Mouse (Mus musculus): ENCODE measurements around the gene Tyro3. TPM values are rescaled to one million over a fixed set of nuclear protein-coding genes. Genes with fewer than 3 reads are reported as not detected.

Tyro3 gene
- 21.4 and 21.6 TPM in 2 replicates for polyA plus RNA-seq (2015; fragmentation: Nextera tagmentation; extraction: Ambion mirVana)

DNA sequence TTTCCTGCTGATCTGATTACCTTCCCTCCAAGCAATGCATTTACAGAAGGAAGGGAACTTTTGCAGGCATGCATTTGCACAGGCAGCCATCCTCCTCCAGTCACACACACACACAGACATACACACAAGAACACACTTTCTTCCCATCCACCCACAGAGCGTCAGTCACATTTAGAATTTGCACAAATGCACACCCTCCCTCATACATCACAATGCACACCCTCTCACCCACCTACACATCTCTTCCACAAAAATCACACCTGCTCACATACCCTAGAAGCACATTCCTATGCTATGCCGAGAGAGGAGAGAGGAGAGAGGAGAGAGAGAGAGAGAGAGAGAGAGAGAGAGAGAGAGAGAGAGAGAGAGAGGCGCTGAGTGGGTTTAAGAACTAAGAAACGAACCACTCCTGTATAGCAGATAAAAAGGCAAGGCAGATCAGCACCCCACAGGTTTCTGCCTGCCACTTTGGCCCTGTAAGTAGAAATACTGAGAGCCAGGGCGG lies at the start of gene Tyro3:
TSS of gene Tyro3 (plus strand) at position 455 of the 505 bp plus-strand sequence.
- 52% methylated on average over 5 of the region's 5 CpGs for WGBS
- Histone ChIP-seq H3K27me3 (no peaks in the 10 kb centered on the region), H3K4me2 (peak within 1 kb of the TSS; percentile 97), H3K4me1 (peaks cover 34% of the 10 kb centered on the region), H3K4me3 (no peak within 1 kb of the TSS), H3K9ac (no peak within 1 kb of the TSS), H3K27ac (no peak within 1 kb of the TSS), H3K9me3 (no peaks in the 10 kb centered on the region), H3K36me3 (no peaks in the 10 kb centered on the region)
- ATAC-seq (ENCODE audit: borderline replicate concordance, extremely low read depth, low FRiP score, low TSS enrichment), result no peak

GRCm38 (mm10) chr2:119749260-119749659 lies 48.3 kb upstream of the Tyro3 start:
- Histone ChIP-seq H3K27ac (no peak overlapping the region), H3K9me3 (no peaks in the 10 kb centered on the region), H3K36me3 (no peaks in the 10 kb centered on the region), H3K4me2 (no peak overlapping the region), H3K4me1 (peaks cover 9% of the 10 kb centered on the region), H3K27me3 (peaks cover 46% of the 10 kb centered on the region), H3K9ac (no peak overlapping the region), H3K4me3 (no peak overlapping the region)
- WGBS, result 61% methylated on average over 13 of the region's 13 CpGs
- no peak for ATAC-seq (ENCODE audit: borderline replicate concordance, extremely low read depth, low FRiP score, low TSS enrichment)

DNA sequence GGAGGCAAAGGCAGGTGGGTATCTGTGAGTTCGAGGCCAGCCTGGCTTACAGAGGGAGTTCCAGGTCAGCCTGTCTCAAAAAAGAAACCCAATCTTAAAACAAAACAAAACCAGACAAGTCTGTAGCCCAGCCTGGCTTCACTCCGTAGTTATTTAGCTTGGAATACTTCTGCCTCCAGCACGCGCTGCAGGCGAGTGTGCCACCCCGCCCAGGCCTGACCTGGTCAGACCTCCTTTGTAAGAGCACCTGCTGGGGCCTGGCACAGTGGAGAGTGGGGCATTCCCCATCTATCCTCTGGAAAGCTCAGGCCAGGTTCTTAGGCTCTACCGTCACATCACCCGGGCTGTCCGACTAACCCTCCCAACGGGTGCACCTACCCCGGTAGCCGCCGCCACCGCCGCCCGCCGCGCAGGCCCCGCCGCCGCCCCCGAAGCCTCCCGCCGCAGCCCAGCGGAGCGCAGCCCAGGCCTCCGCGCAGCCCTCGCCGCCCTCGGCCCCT lies 39.9 kb upstream of the Tyro3 start:
- Histone ChIP-seq H3K4me2 (peak overlapping the region; percentile 94), H3K4me1 (peaks cover 17% of the 10 kb centered on the region), H3K27ac (no peak overlapping the region), H3K9me3 (no peaks in the 10 kb centered on the region), H3K36me3 (no peaks in the 10 kb centered on the region), H3K9ac (peak overlapping the region; percentile 32), H3K4me3 (peak overlapping the region; percentile 56), H3K27me3 (peaks cover 73% of the 10 kb centered on the region)
- ATAC-seq (ENCODE audit: borderline replicate concordance, extremely low read depth, low FRiP score, low TSS enrichment), result peak; percentile 15; the same call in 1 of the 2 replicates
- WGBS, result 3% methylated on average over 30 of the region's 31 CpGs

DNA sequence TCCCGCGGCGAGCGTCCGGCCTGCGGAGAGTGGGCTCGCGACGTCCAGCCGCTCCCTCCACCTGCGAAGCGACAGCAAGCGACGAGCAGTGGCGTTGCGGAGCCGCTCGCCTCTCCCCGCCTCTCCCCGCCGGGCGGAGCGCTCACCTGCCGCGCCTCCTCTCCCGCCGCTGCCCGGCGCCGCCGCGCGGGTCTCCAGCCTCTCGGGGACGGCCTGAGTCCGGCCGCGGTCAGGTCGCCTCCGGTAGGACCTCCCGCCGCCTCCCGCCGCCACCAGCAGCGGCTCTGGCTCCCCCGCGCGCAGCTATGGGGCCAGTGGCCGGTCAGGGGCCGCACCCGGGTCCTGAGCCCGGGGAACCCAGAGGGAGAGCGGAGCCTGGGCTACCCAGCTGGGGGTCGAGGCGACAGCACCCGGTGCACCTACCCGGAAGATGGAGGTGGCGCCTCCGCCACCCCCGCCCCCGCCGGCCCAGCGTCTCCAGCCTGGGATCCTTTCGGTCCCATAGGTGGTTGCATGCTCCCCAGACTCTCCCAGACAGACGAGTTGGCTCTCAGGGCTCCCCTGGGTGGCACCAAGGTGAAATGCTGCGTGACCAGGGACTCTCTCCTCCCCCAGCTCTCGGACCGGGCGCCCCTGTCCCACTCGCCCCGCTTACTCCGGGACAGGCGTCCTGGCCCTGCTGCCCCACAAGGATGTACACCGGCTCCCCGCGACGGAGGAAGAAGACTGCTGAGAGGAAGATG lies 39.3 kb upstream of the Tyro3 start:
- WGBS, result 0% methylated on average over 60 of the region's 77 CpGs
- Histone ChIP-seq H3K4me1 (peaks cover 17% of the 10 kb centered on the region), H3K9ac (peak overlapping the region; percentile 32), H3K36me3 (peaks cover under 1% of the 10 kb centered on the region; the same call in 1 of the 2 replicates), H3K4me3 (peak overlapping the region; percentile 56), H3K9me3 (no peaks in the 10 kb centered on the region), H3K27me3 (peaks cover 72% of the 10 kb centered on the region), H3K4me2 (peak overlapping the region; percentile 94), H3K27ac (no peak overlapping the region)
- ATAC-seq (ENCODE audit: borderline replicate concordance, extremely low read depth, low FRiP score, low TSS enrichment), result peak; percentile 25; the same call in 1 of the 2 replicates

DNA sequence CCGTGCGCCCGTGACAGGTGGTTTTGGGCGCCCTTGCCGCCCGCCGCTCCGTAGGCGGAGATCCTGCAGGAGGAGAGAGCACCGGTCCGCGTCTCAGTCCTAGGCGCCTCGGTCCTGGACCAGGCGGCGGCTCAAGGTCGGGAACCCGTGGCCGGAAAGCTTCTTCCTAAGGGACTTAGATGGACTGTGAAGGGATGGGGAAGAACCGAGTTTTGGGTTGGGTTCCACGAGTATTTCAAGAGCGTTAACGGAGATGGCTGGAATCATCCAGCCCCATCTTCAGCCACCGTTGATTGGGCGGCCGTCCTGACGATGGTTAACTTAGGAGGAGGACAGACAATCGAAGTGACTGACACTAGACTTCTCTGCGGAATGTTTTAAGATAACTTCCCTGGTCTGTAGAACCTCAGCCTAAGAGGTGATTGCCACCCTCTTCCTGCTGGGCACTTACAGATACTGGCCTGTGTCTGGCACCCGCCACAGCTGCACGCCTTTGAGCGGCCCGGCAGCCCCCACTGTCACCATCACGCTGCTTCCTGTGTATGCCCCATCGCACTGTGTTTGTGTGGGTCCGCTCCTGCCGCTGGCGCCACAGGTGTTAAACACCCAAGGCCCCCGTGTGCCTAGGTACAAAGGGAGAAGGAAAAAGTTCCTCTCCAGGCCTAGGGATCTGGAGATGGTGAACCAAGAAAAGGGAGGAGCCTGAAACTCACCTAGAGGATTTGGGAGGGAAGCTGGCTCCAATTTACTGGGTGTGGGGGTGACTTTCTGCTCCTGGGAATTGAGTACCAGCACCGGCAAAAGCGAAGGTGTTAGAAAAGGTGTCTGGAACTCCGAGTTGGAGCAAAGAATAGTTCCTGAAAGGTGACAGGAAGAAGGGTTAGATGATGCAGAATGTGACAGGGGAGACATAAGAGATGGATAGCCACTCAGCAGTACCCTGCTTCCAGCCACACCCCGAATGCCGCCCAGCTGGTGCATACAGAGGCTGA lies 38.4 kb upstream of the Tyro3 start:
- 6% methylated on average over 44 of the region's 44 CpGs for WGBS
- H3K36me3 ChIP-seq, result peaks cover 9% of the 10 kb centered on the region
- peak; percentile 11; the same call in 1 of the 2 replicates for ATAC-seq (ENCODE audit: borderline replicate concordance, extremely low read depth, low FRiP score, low TSS enrichment)
- peaks cover 17% of the 10 kb centered on the region for H3K4me1 ChIP-seq
- peaks cover 72% of the 10 kb centered on the region for H3K27me3 ChIP-seq
- H3K9ac ChIP-seq, result no peak overlapping the region
- H3K9me3 ChIP-seq, result no peaks in the 10 kb centered on the region
- H3K4me2 ChIP-seq, result peak overlapping the region; percentile 94
- H3K27ac ChIP-seq, result no peak overlapping the region
- H3K4me3 ChIP-seq, result peak overlapping the region; percentile 56

- H3K4me1 ChIP-seq, result peaks cover 17% of the 10 kb centered on the region
- no peaks in the 10 kb centered on the region for H3K9me3 ChIP-seq
- peak within 1 kb of the TSS; percentile 94 for H3K4me2 ChIP-seq
- WGBS, result 9% methylated on average over 9 of the region's 9 CpGs
- ATAC-seq (ENCODE audit: borderline replicate concordance, extremely low read depth, low FRiP score, low TSS enrichment), result no peak
- H3K4me3 ChIP-seq, result peak within 1 kb of the TSS; percentile 56; the same call in 1 of the 2 replicates
- no peak within 1 kb of the TSS for H3K9ac ChIP-seq
- H3K27me3 ChIP-seq, result peaks cover 66% of the 10 kb centered on the region
- no peak within 1 kb of the TSS for H3K27ac ChIP-seq
- peaks cover 18% of the 10 kb centered on the region for H3K36me3 ChIP-seq
Observed at GRCm38 (mm10) chr2:119760251-119760650, 37.3 kb upstream of the Tyro3 start, which contains the start of gene Ltk. Gene Ltk, minus strand, starts transcription at chr2:119760431.

DNA sequence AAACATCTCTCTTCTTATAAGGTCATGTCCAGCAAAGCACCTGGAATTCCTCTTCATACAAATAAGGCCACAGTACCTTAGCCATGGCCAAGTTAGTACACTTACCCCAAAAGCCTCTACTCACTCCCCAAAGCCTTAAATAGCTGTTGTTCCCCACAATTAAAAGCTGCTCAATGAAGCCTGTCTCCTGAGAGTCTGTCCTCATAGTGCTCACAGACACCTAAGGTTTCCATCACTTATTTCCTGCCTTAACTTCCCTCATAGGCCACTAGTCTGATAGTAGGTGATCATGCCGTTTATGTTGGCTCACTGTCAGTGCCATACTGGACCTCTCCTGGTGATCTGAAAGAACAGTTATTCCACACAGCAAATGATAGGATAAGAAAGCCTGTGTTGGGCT lies 35.3 kb upstream of the Tyro3 start:
- Histone ChIP-seq H3K9me3 (no peaks in the 10 kb centered on the region), H3K9ac (no peak overlapping the region), H3K36me3 (peaks cover 26% of the 10 kb centered on the region), H3K4me3 (no peak overlapping the region), H3K4me2 (no peak overlapping the region), H3K4me1 (peaks cover 16% of the 10 kb centered on the region), H3K27me3 (peaks cover 48% of the 10 kb centered on the region), H3K27ac (no peak overlapping the region)
- WGBS, result 69% methylated on average over 1 of the region's 1 CpGs
- no peak for ATAC-seq (ENCODE audit: borderline replicate concordance, extremely low read depth, low FRiP score, low TSS enrichment)

DNA sequence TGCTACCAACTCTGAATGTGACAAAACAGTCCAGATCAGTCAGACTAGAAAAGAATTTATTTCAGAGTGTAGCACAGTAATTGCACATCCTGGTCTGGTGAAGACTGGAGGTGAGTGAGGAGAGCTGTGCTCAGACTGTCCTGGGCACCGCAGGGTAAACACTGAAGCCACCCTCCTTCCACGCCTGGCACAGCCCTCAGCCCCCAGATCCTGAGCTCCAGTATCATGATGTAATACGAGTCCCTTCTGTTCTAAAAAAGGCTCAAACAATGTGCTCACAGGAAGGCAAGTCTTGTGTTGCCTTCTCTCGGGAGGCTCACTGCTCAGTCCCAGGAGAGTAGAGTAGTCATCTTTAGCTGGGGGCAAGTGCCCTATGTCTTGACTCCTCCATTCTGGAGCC lies 33.6 kb upstream of the Tyro3 start:
- H3K4me3 ChIP-seq, result no peak overlapping the region
- H3K9me3 ChIP-seq, result no peaks in the 10 kb centered on the region
- H3K4me2 ChIP-seq, result no peak overlapping the region
- peaks cover 31% of the 10 kb centered on the region for H3K27me3 ChIP-seq
- no peak for ATAC-seq (ENCODE audit: borderline replicate concordance, extremely low read depth, low FRiP score, low TSS enrichment)
- peaks cover 3% of the 10 kb centered on the region for H3K4me1 ChIP-seq
- H3K27ac ChIP-seq, result no peak overlapping the region
- 69% methylated on average over 4 of the region's 4 CpGs for WGBS
- H3K36me3 ChIP-seq, result peaks cover 36% of the 10 kb centered on the region
- no peak overlapping the region for H3K9ac ChIP-seq

GRCm38 (mm10) chr2:119767246-119767645 lies 30.3 kb upstream of the Tyro3 start:
- no peak overlapping the region for H3K4me2 ChIP-seq
- H3K27ac ChIP-seq, result no peak overlapping the region
- peaks cover 62% of the 10 kb centered on the region for H3K36me3 ChIP-seq
- no peaks in the 10 kb centered on the region for H3K27me3 ChIP-seq
- WGBS, result 89% methylated on average over 6 of the region's 6 CpGs
- H3K4me3 ChIP-seq, result no peak overlapping the region
- H3K9me3 ChIP-seq, result no peaks in the 10 kb centered on the region
- no peak overlapping the region for H3K9ac ChIP-seq
- peak; percentile 47; the same call in 1 of the 2 replicates for ATAC-seq (ENCODE audit: borderline replicate concordance, extremely low read depth, low FRiP score, low TSS enrichment)
- H3K4me1 ChIP-seq, result no peaks in the 10 kb centered on the region

GRCm38 (mm10) chr2:119787206-119787883 lies 10.2 kb upstream of the Tyro3 start, which contains the start of gene Rpap1:
Gene Rpap1, minus strand, starts transcription at chr2:119787537.
- Histone ChIP-seq H3K9ac (peak within 1 kb of the TSS; percentile 53), H3K4me3 (peak within 1 kb of the TSS; percentile 68), H3K9me3 (no peaks in the 10 kb centered on the region), H3K36me3 (peaks cover 9% of the 10 kb centered on the region), H3K4me2 (peak within 1 kb of the TSS; percentile 63), H3K27me3 (no peaks in the 10 kb centered on the region), H3K4me1 (peaks cover 7% of the 10 kb centered on the region), H3K27ac (peak within 1 kb of the TSS; percentile 83)
- under 1% methylated on average over 44 of the region's 44 CpGs for WGBS
- ATAC-seq (ENCODE audit: borderline replicate concordance, extremely low read depth, low FRiP score, low TSS enrichment), result peak; percentile 95

DNA sequence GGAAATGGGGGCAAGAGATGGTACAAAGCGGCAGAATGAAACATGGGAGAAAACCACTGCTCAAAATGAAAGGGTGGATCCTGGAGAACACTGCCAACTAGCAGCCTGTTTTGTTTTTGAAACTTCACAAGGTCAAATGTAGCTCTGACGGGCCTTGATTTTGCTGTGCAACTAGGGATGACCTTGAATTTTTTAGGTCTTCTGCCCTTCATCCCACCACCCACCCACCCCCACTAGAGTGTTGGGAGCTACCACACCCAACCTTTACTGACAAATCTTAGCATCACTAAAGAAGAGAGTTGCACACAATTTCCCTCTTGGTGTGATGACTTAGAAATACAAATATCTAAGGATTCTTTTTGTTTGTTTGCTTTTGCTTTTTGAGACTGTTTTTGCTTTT lies 7.5 kb upstream of the Tyro3 start:
- Histone ChIP-seq H3K27ac (no peak overlapping the region), H3K4me3 (no peak overlapping the region), H3K36me3 (no peaks in the 10 kb centered on the region), H3K9ac (no peak overlapping the region), H3K9me3 (no peaks in the 10 kb centered on the region), H3K27me3 (no peaks in the 10 kb centered on the region), H3K4me2 (no peak overlapping the region), H3K4me1 (peaks cover 7% of the 10 kb centered on the region)
- no peak for ATAC-seq (ENCODE audit: borderline replicate concordance, extremely low read depth, low FRiP score, low TSS enrichment)
- 88% methylated on average over 2 of the region's 2 CpGs for WGBS

All from lung, embryonic 15.5 days (tissue).